Mouse (Mus musculus) liver, embryonic 13.5 days (tissue): ENCODE data around the gene Strap. TPM values are rescaled to one million over a fixed set of nuclear protein-coding genes. Genes with fewer than 3 reads are reported as not detected.

Experiments
- ATAC-seq: fragments of 200-750 bp; cut with Nextera tagmentation; 2 replicates; pipeline ENCODE4 v1.8.0; 2017; ENCODE audit warnings: low read depth, mild to moderate bottlenecking, moderate number of reproducible peaks, moderate library complexity
- DNase-seq: peaks from one replicate; pipeline ENCODE4 v3.0.0; 2022
- H3K27ac ChIP-seq: fragments of 300-500 bp; sonication (generic); 2 replicates; pipeline ENCODE4 v1.5.1; 2015; ENCODE audit warnings: moderate library complexity, mild to moderate bottlenecking, inconsistent platforms
- H3K27me3 ChIP-seq: fragments of 300-500 bp; sonication (generic); 2 replicates; pipeline ENCODE4 v1.6.1; 2015; ENCODE audit warnings: mild to moderate bottlenecking, inconsistent platforms
- H3K36me3 ChIP-seq: fragments of 300-500 bp; sonication (generic); 2 replicates; pipeline ENCODE4 v1.6.1; 2015; ENCODE audit warnings: mild to moderate bottlenecking, inconsistent platforms
- H3K4me1 ChIP-seq: fragments of 300-500 bp; sonication (generic); replicated peaks from 2 replicates; pipeline ENCODE4 v1.6.1; 2015; ENCODE audit warnings: inconsistent platforms
- H3K4me2 ChIP-seq: fragments of 300-500 bp; sonication (generic); 2 replicates; pipeline ENCODE4 v1.6.1; 2015; ENCODE audit warnings: inconsistent platforms, mild to moderate bottlenecking, moderate library complexity
- H3K4me3 ChIP-seq: fragments of 300-500 bp; sonication (generic); replicated peaks from 2 replicates; pipeline ENCODE4 v1.5.1; 2015; ENCODE audit warnings: mild to moderate bottlenecking, inconsistent platforms
- H3K9ac ChIP-seq: fragments of 300-500 bp; sonication (generic); 2 replicates; pipeline ENCODE4 v1.6.1; 2015; ENCODE audit warnings: mild to moderate bottlenecking, inconsistent platforms
- H3K9me3 ChIP-seq: fragments of 300-500 bp; sonication (generic); replicated peaks from 2 replicates; pipeline ENCODE4 v1.6.1; 2016; ENCODE audit warnings: inconsistent platforms
- WGBS: fragments of 180-500 bp; shearing (Covaris S2); methylation state at CpG from one replicate; pipeline ENCODE4 v1.1.7; 2015; ENCODE audit not compliant: insufficient replicate concordance; 5-methylcytosine and 5-hydroxymethylcytosine counted together
- polyA plus RNA-seq: library from polyadenylated mRNA; unstranded; fragments of >200 nt; fragmentation: Nextera tagmentation; extraction: Ambion mirVana; gene quantifications from 2 replicates; pipeline ENCODE4 v1.2.1, GENCODE M21; 2015

The Strap gene
- polyA plus RNA-seq, 1 experiment from 2014 or later: 109 TPM

DNA sequence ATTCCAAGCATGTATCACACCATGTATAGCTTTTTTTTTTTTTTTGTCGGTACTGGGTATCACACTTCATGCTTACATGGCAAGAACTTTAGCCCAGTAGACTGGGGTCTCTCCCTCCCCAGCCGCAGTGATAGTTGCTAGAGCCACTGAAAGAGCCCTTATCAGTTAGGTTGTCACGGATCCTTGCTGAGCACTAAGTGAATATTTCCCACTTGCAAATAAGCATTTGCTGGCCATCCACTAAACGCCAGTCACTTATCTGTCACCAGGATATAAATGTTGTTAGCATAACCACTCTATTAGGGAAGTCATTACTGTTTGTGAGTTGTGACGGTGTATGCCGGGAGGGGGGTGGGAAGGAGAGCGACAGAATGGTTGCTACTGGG lies 425 bp upstream of the Strap start:
- DNase-seq: no peak
- Histone ChIP-seq H3K27ac (no peak overlapping the region), H3K9me3 (no peaks in the 10 kb centered on the region), H3K4me3 (peak overlapping the region; percentile 92), H3K9ac (peak overlapping the region; percentile 70), H3K4me1 (peaks cover 35% of the 10 kb centered on the region), H3K36me3 (peaks cover 24% of the 10 kb centered on the region), H3K4me2 (peak overlapping the region; percentile 88), H3K27me3 (peaks cover 4% of the 10 kb centered on the region)
- peak; percentile 34 for ATAC-seq
- WGBS: 1% methylated on average over 7 of the region's 7 CpGs

DNA sequence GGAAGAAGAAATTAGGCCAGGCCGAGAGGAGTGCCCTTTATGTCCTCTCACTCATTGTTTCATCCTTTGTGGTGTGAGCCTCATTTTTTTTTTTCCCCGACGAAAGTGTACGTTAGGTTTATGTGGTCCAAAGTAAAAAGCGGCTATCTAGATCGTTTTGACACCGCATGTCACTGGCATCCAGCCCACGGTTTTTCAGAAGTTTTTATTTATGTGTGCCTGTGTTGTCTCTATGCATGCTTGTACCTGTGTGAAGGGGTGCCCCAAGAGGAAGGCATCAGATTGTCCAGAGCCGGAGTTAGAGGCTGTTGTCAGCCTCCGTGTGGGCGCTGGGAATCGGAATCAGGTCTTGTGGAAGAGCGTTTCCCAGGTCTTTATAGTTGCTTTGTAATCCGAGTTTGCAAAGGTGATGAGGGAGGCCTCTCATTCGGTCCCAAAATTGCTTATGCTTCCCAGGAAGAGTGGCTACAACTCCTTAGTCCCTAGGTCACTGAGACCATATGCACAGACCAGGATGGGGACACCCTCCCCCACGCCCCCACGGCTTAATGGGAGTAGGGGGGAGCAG lies 877 bp downstream of the Strap start:
- H3K27me3 ChIP-seq: peaks cover 4% of the 10 kb centered on the region
- peak overlapping the region; percentile 88 for H3K4me2 ChIP-seq
- H3K4me1 ChIP-seq: peaks cover 44% of the 10 kb centered on the region
- H3K9ac ChIP-seq: peak overlapping the region; percentile 91
- peak overlapping the region; percentile 87 for H3K27ac ChIP-seq
- peak overlapping the region; percentile 92 for H3K4me3 ChIP-seq
- H3K36me3 ChIP-seq: peaks cover 37% of the 10 kb centered on the region
- ATAC-seq (no peak), DNase-seq (no peak)
- WGBS: 5% methylated on average over 17 of the region's 17 CpGs
- H3K9me3 ChIP-seq: no peaks in the 10 kb centered on the region

DNA sequence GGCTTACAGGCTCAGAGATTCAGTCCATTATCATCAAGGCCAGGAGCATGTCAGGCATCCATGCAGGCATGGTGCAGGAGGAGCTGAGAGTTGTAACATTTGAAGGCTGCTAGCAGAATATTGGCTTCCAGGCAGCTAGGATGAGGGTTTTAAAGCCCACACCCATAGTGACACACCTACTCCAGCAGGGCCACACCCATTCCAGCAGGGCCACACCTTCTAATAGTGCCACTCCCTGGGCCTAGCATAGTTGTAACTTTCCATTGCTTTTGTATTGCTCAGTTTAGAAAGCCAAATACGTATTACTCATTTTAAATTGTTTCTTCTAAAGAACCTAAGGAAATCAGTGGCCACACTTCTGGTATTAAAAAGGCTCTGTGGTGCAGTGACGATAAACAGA lies 6.1 kb downstream of the Strap start:
- 85% methylated on average over 2 of the region's 2 CpGs for WGBS
- peaks cover 85% of the 10 kb centered on the region for H3K36me3 ChIP-seq
- no peak overlapping the region for H3K4me2 ChIP-seq

DNA sequence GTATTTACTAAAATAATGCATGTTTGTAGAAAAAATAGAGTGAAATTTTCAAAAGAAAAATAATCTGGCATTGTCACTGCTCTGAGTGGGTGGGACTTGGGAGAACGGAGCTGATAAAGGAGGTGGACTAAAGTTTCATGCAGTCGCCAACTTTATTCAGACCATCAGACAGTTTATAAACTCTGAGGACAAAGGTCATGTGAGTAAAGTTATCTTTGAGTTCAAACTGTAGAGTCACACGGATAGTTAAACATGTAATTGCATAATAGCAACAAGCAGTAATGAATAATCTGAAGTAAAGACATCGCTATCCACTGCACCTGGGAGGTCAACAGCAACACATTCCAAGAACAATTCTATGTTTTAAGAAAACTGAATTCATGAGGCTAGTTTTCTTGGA lies 9.8 kb downstream of the Strap start:
- no peaks in the 10 kb centered on the region for H3K27me3 ChIP-seq
- 69% methylated on average over 4 of the region's 4 CpGs for WGBS
- DNase-seq (no peak), ATAC-seq (no peak)
- peaks cover 87% of the 10 kb centered on the region for H3K36me3 ChIP-seq
- no peak overlapping the region for H3K27ac ChIP-seq
- H3K4me3 ChIP-seq: no peak overlapping the region
- H3K9me3 ChIP-seq: no peaks in the 10 kb centered on the region
- H3K4me1 ChIP-seq: peaks cover 24% of the 10 kb centered on the region
- H3K4me2 ChIP-seq: no peak overlapping the region
- no peak overlapping the region for H3K9ac ChIP-seq

More for the DNA sequence above, 6.1 kb downstream of the Strap start:
- Histone ChIP-seq H3K4me3 (no peak overlapping the region), H3K9ac (no peak overlapping the region), H3K4me1 (peaks cover 47% of the 10 kb centered on the region), H3K27ac (no peak overlapping the region), H3K9me3 (no peaks in the 10 kb centered on the region), H3K27me3 (no peaks in the 10 kb centered on the region)
- DNase-seq (no peak), ATAC-seq (peak; percentile 85)

- ATAC-seq: peak; percentile 52; the same call in 1 of the 2 replicates
- peaks cover 7% of the 10 kb centered on the region; the same call in 1 of the 2 replicates for H3K4me1 ChIP-seq
Observed at GRCm38 (mm10) chr6:137747174-137747928, 12.5 kb downstream of the Strap start.

DNA sequence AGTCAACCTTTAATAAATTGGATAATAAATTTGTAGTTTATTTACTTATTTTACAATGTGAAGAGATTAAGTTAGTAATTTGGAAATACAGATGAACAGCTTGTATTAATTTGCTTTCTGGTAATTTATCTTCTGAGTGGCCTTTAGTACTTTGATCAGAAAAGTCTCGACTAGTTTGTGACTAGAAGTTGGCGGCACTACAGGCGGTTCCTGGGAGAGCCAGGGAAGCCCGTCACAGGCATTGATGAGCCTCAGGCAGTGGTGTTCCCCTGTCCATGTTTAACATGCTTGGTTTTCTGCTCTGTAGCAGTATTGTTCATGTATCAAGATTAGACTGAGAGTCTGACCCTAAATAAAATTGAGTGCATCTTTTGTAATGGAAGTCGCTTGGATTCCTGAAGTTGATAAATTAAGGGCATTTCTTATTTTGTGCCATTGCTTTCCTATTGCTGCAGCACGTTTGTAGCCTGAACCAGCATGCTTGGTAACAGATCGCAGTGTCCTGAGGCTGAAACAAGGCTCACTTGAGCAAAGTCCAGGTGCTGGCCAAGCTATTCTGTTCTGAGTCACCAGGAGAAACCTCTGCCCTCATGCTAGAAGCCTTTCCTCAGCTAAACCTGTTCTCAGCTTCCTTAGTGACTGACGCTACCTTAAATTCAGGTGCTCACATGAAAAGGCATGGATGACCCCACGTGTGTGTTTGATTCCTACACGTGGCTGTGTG lies 16.8 kb downstream of the Strap start:
- no peaks in the 10 kb centered on the region for H3K27me3 ChIP-seq
- H3K4me3 ChIP-seq: no peak overlapping the region
- H3K9ac ChIP-seq: no peak overlapping the region
- no peak for DNase-seq
- H3K36me3 ChIP-seq: peaks cover 47% of the 10 kb centered on the region
- no peak for ATAC-seq
- peaks cover 13% of the 10 kb centered on the region for H3K4me1 ChIP-seq
- H3K9me3 ChIP-seq: no peaks in the 10 kb centered on the region
- H3K27ac ChIP-seq: no peak overlapping the region
- 79% methylated on average over 10 of the region's 10 CpGs for WGBS
- H3K4me2 ChIP-seq: no peak overlapping the region

More at GRCm38 (mm10) chr6:137747174-137747928, 12.5 kb downstream of the Strap start:
- no peak overlapping the region for H3K4me2 ChIP-seq
- WGBS: 62% methylated on average over 5 of the region's 5 CpGs
- no peak overlapping the region for H3K27ac ChIP-seq
- H3K36me3 ChIP-seq: peaks cover 82% of the 10 kb centered on the region
- H3K9me3 ChIP-seq: no peaks in the 10 kb centered on the region
- no peaks in the 10 kb centered on the region for H3K27me3 ChIP-seq
- no peak for DNase-seq
- H3K4me3 ChIP-seq: no peak overlapping the region
- no peak overlapping the region for H3K9ac ChIP-seq

GRCm38 (mm10) chr6:137752275-137752655 lies 17.4 kb downstream of the Strap start:
- Histone ChIP-seq H3K9ac (no peak overlapping the region), H3K36me3 (peaks cover 43% of the 10 kb centered on the region), H3K9me3 (no peaks in the 10 kb centered on the region), H3K4me2 (no peak overlapping the region), H3K4me1 (peaks cover 13% of the 10 kb centered on the region), H3K4me3 (no peak overlapping the region), H3K27me3 (no peaks in the 10 kb centered on the region), H3K27ac (no peak overlapping the region)
- ATAC-seq (no peak), DNase-seq (no peak)
- WGBS: 72% methylated on average over 4 of the region's 4 CpGs

DNA sequence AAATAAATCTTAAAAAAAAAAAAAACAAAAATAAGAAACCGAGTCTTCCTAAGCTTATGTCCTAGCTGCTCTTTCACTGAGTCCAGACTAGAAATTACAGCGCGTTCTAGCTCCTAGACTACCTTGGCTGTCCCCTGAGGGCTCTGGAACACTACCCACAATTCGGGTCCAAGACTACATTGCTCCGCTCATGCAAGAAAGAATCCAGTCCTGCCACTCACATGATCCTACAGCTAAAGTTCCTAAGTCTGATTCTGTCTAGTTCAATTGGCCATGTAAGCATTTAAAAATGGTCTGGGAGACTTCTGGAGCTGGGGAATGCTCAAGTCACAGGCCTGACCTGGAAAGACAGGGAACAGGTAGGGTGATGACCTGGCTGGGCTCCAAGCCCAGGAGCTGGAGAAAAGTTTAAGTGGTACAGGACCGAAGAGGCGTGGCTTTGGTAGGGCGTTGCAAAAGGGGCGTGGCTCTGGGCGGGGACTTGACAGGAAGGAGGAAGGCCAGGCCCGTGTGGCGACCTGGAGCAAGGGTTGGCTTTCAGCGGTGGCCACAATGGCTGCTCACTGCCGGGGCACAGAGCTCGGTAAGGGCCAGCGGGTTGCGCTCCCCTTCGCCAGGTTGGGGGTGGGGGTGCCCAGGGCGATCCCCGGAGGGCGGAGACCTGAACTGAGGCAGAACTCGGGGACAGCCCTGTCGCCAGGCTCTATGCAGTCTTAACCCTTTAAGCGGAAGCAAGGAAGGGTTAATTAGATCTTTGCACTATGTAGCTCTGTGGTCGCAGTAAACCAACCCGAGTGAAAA lies 19.4 kb downstream of the Strap start, which contains the start of gene Dera:
Gene Dera (plus strand): TSS at position 491 of the 801 bp plus-strand sequence.
- WGBS: 11% methylated on average over 26 of the region's 26 CpGs
- H3K4me1 ChIP-seq: peaks cover 14% of the 10 kb centered on the region
- no peaks in the 10 kb centered on the region for H3K9me3 ChIP-seq
- no peaks in the 10 kb centered on the region for H3K27me3 ChIP-seq
- peak within 1 kb of the TSS; percentile 83 for H3K9ac ChIP-seq
- peaks cover 25% of the 10 kb centered on the region for H3K36me3 ChIP-seq
- H3K4me2 ChIP-seq: peak within 1 kb of the TSS; percentile 71
- ATAC-seq: peak; percentile 96
- peak within 1 kb of the TSS; percentile 80 for H3K4me3 ChIP-seq
- peak within 1 kb of the TSS; percentile 82 for H3K27ac ChIP-seq
- DNase-seq: peak; percentile 84

DNA sequence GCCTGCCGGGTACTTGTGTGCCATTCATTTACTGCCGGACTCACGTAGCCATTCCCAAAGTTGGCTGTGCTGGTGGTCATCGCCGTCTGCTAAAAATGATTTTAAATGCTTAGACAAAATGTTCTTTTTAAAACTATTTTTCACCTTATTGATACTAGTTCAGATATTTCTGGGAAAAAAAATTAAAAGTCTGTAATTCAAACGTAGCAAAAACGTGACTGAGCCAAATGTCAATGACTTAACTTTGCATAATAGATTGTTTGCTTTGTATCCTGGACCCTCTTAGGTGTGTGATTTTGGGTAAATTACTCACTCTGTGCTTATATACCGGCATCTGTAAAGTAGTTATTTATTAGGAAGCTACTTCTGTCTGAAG lies 20.0 kb downstream of the Strap start:
- DNase-seq: no peak
- peak overlapping the region; percentile 71 for H3K4me2 ChIP-seq
- peak overlapping the region; percentile 80 for H3K4me3 ChIP-seq
- H3K27me3 ChIP-seq: no peaks in the 10 kb centered on the region
- H3K4me1 ChIP-seq: peaks cover 17% of the 10 kb centered on the region
- 2% methylated on average over 8 of the region's 8 CpGs for WGBS
- H3K9me3 ChIP-seq: no peaks in the 10 kb centered on the region
- H3K36me3 ChIP-seq: peaks cover 19% of the 10 kb centered on the region
- no peak for ATAC-seq
- H3K27ac ChIP-seq: peak overlapping the region; percentile 82
- peak overlapping the region; percentile 83 for H3K9ac ChIP-seq

DNA sequence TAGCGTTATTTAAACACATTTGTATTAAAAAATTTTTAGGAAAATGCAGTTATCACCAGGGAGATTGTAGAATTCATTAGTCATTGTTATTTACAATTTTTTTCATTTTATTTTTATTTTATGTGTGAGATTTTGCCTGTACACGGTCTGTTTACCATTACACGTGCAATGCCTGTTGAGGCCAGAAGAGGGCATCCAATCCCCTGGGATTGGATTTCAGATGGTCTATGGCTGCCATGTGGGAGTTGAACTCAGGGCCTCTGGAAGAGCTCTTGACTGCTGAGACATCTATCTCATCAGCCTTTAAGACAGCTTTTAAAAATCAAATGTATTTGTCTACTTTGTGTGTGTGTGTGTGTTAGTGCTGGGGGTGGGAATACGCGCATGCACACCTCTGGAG lies 21.4 kb downstream of the Strap start:
- Histone ChIP-seq H3K27me3 (no peaks in the 10 kb centered on the region), H3K36me3 (peaks cover 9% of the 10 kb centered on the region), H3K4me1 (peaks cover 17% of the 10 kb centered on the region), H3K4me2 (no peak overlapping the region), H3K4me3 (no peak overlapping the region), H3K9me3 (no peaks in the 10 kb centered on the region), H3K27ac (no peak overlapping the region), H3K9ac (no peak overlapping the region)
- DNase-seq: peak; percentile 15
- ATAC-seq: no peak
- WGBS: 50% methylated on average over 5 of the region's 5 CpGs

DNA sequence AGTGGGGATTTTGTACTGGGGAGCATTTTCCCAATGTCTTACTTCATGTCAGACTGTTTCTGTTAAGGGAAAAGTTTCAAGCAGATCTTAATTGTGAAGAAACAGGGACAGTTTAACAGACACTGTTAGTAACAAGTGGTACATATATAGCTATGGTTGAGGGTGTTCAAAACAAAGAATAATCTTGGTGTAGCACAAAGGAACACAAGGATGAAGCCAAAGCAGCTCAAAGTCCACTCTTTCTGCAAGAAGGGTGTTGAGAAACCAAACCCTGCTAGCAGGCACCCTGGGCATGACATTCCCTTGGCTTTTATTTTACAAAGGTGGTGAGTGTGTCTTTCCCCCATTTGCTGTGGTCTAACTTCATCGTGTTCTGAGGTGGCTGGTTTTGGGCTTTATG lies 23.0 kb downstream of the Strap start:
- Histone ChIP-seq H3K4me3 (no peak overlapping the region), H3K9me3 (no peaks in the 10 kb centered on the region), H3K27ac (no peak overlapping the region), H3K9ac (no peak overlapping the region), H3K4me1 (peaks cover 17% of the 10 kb centered on the region), H3K4me2 (no peak overlapping the region), H3K27me3 (no peaks in the 10 kb centered on the region), H3K36me3 (no peaks in the 10 kb centered on the region)
- DNase-seq (no peak), ATAC-seq (no peak)
- WGBS: 70% methylated on average over 1 of the region's 1 CpGs
